Mouse (Mus musculus) midbrain, postnatal 0 days (tissue): ENCODE results near the gene Cptp. TPM values are rescaled to one million over a fixed set of nuclear protein-coding genes. Genes with fewer than 3 reads are reported as not detected.

Experiments
- ATAC-seq: fragments of 200-750 bp; cut with Nextera tagmentation; 2 replicates; pipeline ENCODE4 v1.8.0; 2017; ENCODE audit warnings: moderate number of reproducible peaks, mild to moderate bottlenecking, moderate TSS enrichment, moderate library complexity; ENCODE audit not compliant: low FRiP score
- DNase-seq: peaks from one replicate; pipeline ENCODE4 v3.0.0-alpha.2; 2015; ENCODE audit warnings: low spot score
- H3K27ac ChIP-seq: fragments of 300-500 bp; sonication (generic); 2 replicates; pipeline ENCODE4 v1.5.1; 2014; ENCODE audit warnings: low read depth, mild to moderate bottlenecking, low read length, mixed read lengths
- H3K27me3 ChIP-seq: fragments of 300-500 bp; sonication (generic); 2 replicates; pipeline ENCODE4 v1.6.1; 2014; ENCODE audit warnings: low read length, control low read depth, mixed read lengths; ENCODE audit not compliant: insufficient read depth
- H3K36me3 ChIP-seq: fragments of 300-500 bp; sonication (generic); 2 replicates; pipeline ENCODE4 v1.6.1; 2014; ENCODE audit warnings: low read length, control low read depth, mixed read lengths; ENCODE audit not compliant: insufficient read depth
- H3K4me1 ChIP-seq: fragments of 300-500 bp; sonication (generic); 2 replicates; pipeline ENCODE4 v1.6.1; 2014; ENCODE audit warnings: mild to moderate bottlenecking, control low read depth, antibody characterized with exemption, low read length, mixed read lengths; ENCODE audit not compliant: insufficient read depth
- H3K4me2 ChIP-seq: fragments of 300-500 bp; sonication (generic); 2 replicates; pipeline ENCODE4 v1.6.1; 2014; ENCODE audit warnings: low read depth, mild to moderate bottlenecking, low read length, mixed read lengths; ENCODE audit not compliant: poor library complexity, severe bottlenecking
- H3K4me3 ChIP-seq: fragments of 300-500 bp; sonication (generic); 2 replicates; pipeline ENCODE4 v1.5.1; 2014; ENCODE audit warnings: low read depth, mild to moderate bottlenecking, low read length, moderate library complexity
- H3K9ac ChIP-seq: fragments of 300-500 bp; sonication (generic); replicated peaks from 2 replicates; pipeline ENCODE4 v1.6.1; 2014; ENCODE audit warnings: mild to moderate bottlenecking, low read length, moderate library complexity, mixed read lengths; ENCODE audit not compliant: poor library complexity, severe bottlenecking
- H3K9me3 ChIP-seq: fragments of 300-500 bp; sonication (generic); 2 replicates; pipeline ENCODE4 v1.6.1; 2016; ENCODE audit warnings: low read length, control low read depth
- CTCF ChIP-seq: IDR thresholded peaks from 2 replicates; pipeline ENCODE4 v1.5.1; 2016; ENCODE audit warnings: antibody characterized with exemption, mild to moderate bottlenecking
- WGBS: fragments of 180-500 bp; shearing (Covaris S2); extraction: QIAGEN DNeasy Blood & Tissue Kit; methylation state at CpG from one replicate; pipeline ENCODE4 v1.1.7; 2014; 5-methylcytosine and 5-hydroxymethylcytosine counted together
- polyA plus RNA-seq: library from polyadenylated mRNA; unstranded; fragments of >200 nt; fragmentation: Nextera tagmentation; extraction: Ambion mirVana; gene quantifications from 2 replicates; pipeline ENCODE4 v1.2.1, GENCODE M21; 2015
- total RNA-seq: library from RNA; depleted of rRNA; stranded (reverse); fragments of >200 nt; gene quantifications from 2 replicates; pipeline ENCODE4 v1.2.3, GENCODE M21; 2014

The Cptp gene
- total and polyA plus RNA-seq, 2 experiments from 2014 or later = 27.3 to 43.7 TPM

DNA sequence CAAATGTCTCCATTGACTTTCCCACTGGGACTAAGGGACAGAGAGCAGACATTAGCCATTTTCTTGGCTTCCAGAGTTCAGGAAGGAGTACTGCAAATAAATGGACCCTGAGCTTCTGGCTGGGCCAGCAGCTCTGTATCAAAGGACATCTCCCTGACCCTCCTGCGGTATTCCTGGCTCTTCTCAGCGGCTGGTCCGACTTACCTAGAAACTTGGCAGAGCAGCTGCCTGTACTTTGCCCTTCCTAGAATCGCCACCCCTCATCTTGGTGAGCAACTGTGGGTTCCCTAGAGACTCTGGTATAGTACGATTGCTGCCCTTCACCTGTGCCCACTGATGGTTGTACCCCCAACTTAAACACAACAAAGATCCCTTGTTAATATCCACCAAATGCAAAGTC is 26.0 kb downstream of the Cptp start:
- H3K36me3 ChIP-seq = no peaks in the 10 kb centered on the region
- H3K4me2 ChIP-seq = no peak overlapping the region
- ATAC-seq (no peak), DNase-seq (no peak)
- H3K27ac ChIP-seq = no peak overlapping the region
- H3K27me3 ChIP-seq = peaks cover 7% of the 10 kb centered on the region
- 92% methylated on average over 5 of the region's 5 CpGs for WGBS
- no peak overlapping the region for H3K4me3 ChIP-seq
- no peak overlapping the region for H3K9ac ChIP-seq
- no peaks in the 10 kb centered on the region for H3K9me3 ChIP-seq
- TF ChIP-seq CTCF = no peak
- H3K4me1 ChIP-seq = peaks cover 1% of the 10 kb centered on the region

DNA sequence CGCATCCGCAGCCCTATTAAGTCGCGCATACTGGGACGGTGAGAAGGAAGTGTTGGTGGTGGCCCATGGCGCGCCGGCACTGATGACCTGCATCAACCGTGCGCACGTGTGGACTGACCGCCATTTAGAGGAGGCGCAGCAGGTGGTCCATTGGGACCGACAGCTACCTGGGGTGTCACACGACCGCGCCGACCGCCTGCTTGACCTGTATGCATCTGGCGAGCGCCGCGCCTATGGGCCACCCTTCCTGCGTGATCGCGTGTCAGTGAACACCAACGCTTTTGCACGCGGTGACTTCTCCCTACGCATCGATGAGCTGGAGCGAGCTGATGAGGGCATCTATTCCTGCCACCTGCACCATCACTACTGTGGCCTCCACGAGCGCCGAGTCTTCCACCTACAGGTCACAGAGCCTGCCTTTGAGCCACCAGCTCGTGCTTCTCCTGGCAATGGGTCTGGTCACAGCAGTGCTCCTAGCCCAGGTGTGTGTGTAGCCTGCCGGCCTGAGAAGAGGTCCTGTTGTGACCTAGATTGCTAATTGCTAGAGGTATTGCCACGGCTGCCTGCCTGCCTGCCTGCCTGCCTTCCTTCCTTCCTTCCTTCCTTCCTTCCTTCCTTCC is 27.5 kb downstream of the Cptp start:
- 42% methylated on average over 38 of the region's 38 CpGs for WGBS
- Histone ChIP-seq H3K36me3 (no peaks in the 10 kb centered on the region), H3K4me1 (no peaks in the 10 kb centered on the region; the same call in 1 of the 2 replicates), H3K4me2 (peak overlapping the region; percentile 53; the same call in 1 of the 2 replicates), H3K4me3 (no peak overlapping the region), H3K27me3 (peaks cover 7% of the 10 kb centered on the region), H3K9me3 (no peaks in the 10 kb centered on the region), H3K27ac (no peak overlapping the region), H3K9ac (no peak overlapping the region)
- DNase-seq (no peak), ATAC-seq (no peak)
- TF ChIP-seq CTCF = no peak

DNA sequence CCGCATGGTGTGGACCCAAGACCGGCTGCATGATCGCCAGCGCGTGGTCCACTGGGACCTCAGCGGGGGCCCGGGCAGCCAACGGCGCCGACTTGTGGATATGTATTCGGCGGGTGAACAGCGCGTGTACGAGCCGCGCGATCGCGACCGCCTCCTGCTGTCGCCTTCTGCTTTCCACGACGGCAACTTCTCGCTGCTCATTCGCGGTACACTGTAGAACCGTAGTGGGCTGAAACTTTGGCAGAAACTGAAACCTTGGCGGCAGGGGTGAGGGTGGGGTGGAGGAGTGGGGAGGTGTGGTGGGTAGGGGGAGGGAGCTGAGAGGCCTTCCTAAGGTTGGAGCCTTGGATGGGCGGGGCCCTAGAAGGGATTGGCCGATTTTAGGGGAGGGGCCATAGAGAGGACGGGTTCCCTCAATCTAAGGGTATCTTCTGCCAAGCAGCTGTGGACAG is 28.2 kb downstream of the Cptp start:
- peak; percentile 53 for ATAC-seq
- Histone ChIP-seq H3K4me2 (peak overlapping the region; percentile 53), H3K9ac (no peak overlapping the region), H3K36me3 (no peaks in the 10 kb centered on the region), H3K27ac (no peak overlapping the region), H3K4me1 (no peaks in the 10 kb centered on the region; the same call in 1 of the 2 replicates), H3K9me3 (no peaks in the 10 kb centered on the region), H3K27me3 (peaks cover 7% of the 10 kb centered on the region), H3K4me3 (peak overlapping the region; percentile 30)
- TF ChIP-seq CTCF = peak; percentile 46
- DNase-seq = peak; percentile 40
- WGBS = under 1% methylated on average over 32 of the region's 32 CpGs

DNA sequence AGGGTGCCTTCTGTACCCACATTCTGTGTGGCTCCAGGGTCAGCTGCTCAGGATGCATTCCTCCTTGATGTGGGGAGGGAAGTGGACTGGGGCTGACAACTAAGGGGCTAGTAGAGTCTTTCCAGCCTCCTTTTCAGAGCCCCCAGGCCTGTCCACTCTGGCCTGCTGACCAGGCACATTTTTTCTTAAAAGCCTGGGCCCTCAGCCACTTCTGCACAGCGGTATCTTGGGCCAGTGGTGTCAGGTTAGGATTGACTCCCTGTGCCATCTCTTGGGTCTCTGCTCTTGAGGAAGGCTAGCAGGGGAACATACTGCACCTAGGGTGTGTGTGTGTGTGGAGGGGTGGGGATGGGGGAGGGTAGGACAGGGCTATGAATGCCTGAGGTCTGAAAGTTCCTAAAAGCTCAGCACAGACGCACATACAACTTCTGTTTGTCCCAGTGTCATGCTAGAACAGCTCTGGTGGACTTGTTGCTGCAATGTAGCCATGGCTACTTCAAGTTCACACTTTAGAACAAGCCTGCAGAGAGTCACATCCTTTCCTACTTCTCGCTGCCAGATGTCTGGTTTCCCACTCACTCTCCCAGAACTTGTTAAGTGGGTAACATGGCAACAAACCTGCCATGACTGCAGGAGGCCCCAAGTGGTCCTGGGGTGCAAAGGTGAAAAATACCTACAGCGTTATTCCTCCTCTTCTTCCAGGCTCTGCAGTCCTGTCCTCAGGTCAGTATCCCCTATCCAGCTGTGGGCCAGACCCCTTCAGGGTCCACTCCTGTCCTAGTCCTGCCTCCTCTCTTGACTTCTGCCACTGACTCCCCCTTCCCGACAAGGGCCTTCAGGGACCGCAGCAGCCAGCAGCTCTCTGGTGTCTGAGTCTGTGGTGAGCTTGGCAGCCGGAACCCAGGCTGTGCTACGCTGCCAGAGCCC is 28.9 kb downstream of the Cptp start:
- 14% methylated on average over 8 of the region's 8 CpGs for WGBS
- no peak for DNase-seq
- Histone ChIP-seq H3K4me1 (no peaks in the 10 kb centered on the region; the same call in 1 of the 2 replicates), H3K9me3 (no peaks in the 10 kb centered on the region), H3K4me3 (peak overlapping the region; percentile 30), H3K27me3 (peaks cover 7% of the 10 kb centered on the region), H3K27ac (0 out of 2 replicates have a peak overlapping the region, but pooled peaks have one; percentile 18), H3K9ac (no peak overlapping the region), H3K4me2 (peak overlapping the region; percentile 53), H3K36me3 (peaks cover under 1% of the 10 kb centered on the region; the same call in 1 of the 2 replicates)
- peak; percentile 6; the same call in 1 of the 2 replicates for ATAC-seq
- no peak for TF ChIP-seq CTCF

DNA sequence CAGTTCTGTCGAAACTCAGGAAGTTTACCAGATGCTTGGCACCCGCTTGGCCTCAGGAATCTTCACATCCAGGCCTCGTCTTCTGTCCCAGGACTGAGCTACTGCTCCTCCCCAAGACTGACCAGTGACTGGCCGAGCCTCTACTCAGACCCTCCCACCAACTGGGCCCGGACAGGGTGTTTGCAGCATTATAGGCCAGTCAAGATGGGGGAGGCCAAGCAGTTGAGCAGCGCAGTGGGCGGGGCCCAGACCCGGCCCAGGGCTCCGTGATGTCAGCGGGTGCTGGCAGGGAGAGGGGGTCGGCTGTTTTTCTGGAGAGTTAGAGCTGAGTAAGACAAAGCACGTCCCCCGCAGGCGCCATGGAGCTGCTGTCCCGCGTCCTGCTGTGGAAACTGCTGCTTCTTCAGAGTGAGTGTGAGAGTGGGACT is 29.7 kb downstream of the Cptp start, which contains the start of gene Mxra8:
Gene Mxra8 (plus strand): TSS at position 198 of the 428 bp plus-strand sequence.
- peak; percentile 56 for DNase-seq

More for the DNA sequence above, 29.7 kb downstream of the Cptp start, which contains the start of gene Mxra8:
- no peak for TF ChIP-seq CTCF
- peak; percentile 42; the same call in 1 of the 2 replicates for ATAC-seq
- peak within 1 kb of the TSS; percentile 24; the same call in 1 of the 2 replicates for H3K9ac ChIP-seq
- H3K36me3 ChIP-seq = peaks cover 7% of the 10 kb centered on the region; the same call in 1 of the 2 replicates
- no peaks in the 10 kb centered on the region for H3K9me3 ChIP-seq
- peak within 1 kb of the TSS; percentile 53 for H3K4me2 ChIP-seq
- 7% methylated on average over 16 of the region's 16 CpGs for WGBS
- H3K27me3 ChIP-seq = peaks cover 7% of the 10 kb centered on the region
- peak within 1 kb of the TSS; percentile 30; the same call in 1 of the 2 replicates for H3K4me3 ChIP-seq
- peak within 1 kb of the TSS; percentile 43; the same call in 1 of the 2 replicates for H3K27ac ChIP-seq
- H3K4me1 ChIP-seq = no peaks in the 10 kb centered on the region; the same call in 1 of the 2 replicates
